8 mouse cellular contexts compared by ENCODE assay signal in the genomic region with DNA sequence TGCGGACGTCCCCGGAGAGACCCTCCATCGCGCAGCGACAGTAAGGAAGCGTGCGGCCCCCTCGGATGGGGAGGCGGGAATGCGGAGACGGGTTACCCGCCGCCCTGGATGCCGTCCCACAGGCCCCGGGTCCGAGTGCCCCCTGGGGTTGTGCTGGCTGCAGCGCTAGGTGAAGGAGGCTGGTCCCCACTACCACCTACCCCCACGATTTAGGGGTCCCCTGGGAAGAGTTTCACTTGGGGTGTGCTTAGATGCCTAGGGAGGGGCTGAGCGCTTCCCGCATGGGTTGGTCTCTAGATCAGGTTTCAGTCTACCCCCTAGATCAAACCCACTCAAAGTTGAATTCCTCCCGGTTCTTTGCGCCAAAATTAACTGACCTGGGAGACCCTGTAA. TPM values are rescaled to one million over a fixed set of nuclear protein-coding genes. Genes with fewer than 3 reads are reported as not detected.
A peak's percentile ranks its signal among the peaks of the same experiment; 100 is the strongest.
DNase-seq lines count a peak whose midpoint lies in the region; ATAC-seq and TF ChIP-seq lines count a peak whose summit lies in the region.

No protein-coding gene starts in this region.

- H3K4me3 ChIP-seq in heart, postnatal 0 days (ENCODE audit: low read depth, low read length) = peak overlapping the region; percentile 75
- H3K4me3 ChIP-seq in hindbrain, embryonic 11.5 days (ENCODE audit: low read depth, low read length) = peak overlapping the region; percentile 83
- H3K4me3 ChIP-seq in midbrain, embryonic 12.5 days = peak overlapping the region; percentile 74

- peaks cover 19% of the 10 kb centered on the region; the same call in 1 of the 2 replicates for H3K36me3 ChIP-seq in heart, postnatal 0 days (replicated peaks; ENCODE audit: control insufficient read depth, insufficient read depth, low read length)
- H3K36me3 ChIP-seq in hindbrain, embryonic 11.5 days (ENCODE audit: control insufficient read depth, insufficient read depth, low read length) = no peaks in the 10 kb centered on the region
- peaks cover 23% of the 10 kb centered on the region for H3K36me3 ChIP-seq in midbrain, embryonic 12.5 days

- no peak for TF ChIP-seq EP300 in heart, postnatal 0 days (IDR thresholded peaks at IDR 0.05; ENCODE audit: low read depth)

- H3K27me3 ChIP-seq in heart, postnatal 0 days (ENCODE audit: control insufficient read depth, insufficient read depth, low read length) = no peaks in the 10 kb centered on the region
- no peaks in the 10 kb centered on the region for H3K27me3 ChIP-seq in hindbrain, embryonic 11.5 days (ENCODE audit: control insufficient read depth, insufficient read depth, low read length)
- H3K27me3 ChIP-seq in midbrain, embryonic 12.5 days = no peaks in the 10 kb centered on the region; the same call in 1 of the 2 replicates

- H3K9me3 ChIP-seq in heart, postnatal 0 days (replicated peaks; ENCODE audit: control insufficient read depth, low read length) = no peaks in the 10 kb centered on the region
- H3K9me3 ChIP-seq in hindbrain, embryonic 11.5 days (ENCODE audit: control insufficient read depth, low read length) = no peaks in the 10 kb centered on the region
- no peaks in the 10 kb centered on the region for H3K9me3 ChIP-seq in midbrain, embryonic 12.5 days

- H3K27ac ChIP-seq in heart, postnatal 0 days (ENCODE audit: low read depth) = peak overlapping the region; percentile 47
- H3K27ac ChIP-seq in hindbrain, embryonic 11.5 days (ENCODE audit: low read depth, low read length) = peak overlapping the region; percentile 78
- peak overlapping the region; percentile 71 for H3K27ac ChIP-seq in midbrain, embryonic 12.5 days (replicated peaks)

- WGBS in heart, postnatal 0 days = 1% methylated on average over 23 of the region's 23 CpGs
- WGBS in hindbrain, embryonic 11.5 days = 0% methylated on average over 23 of the region's 23 CpGs
- WGBS in midbrain, embryonic 12.5 days = under 1% methylated on average over 23 of the region's 23 CpGs

- H3K4me1 ChIP-seq in heart, postnatal 0 days (ENCODE audit: control insufficient read depth, insufficient read depth) = peaks cover 14% of the 10 kb centered on the region
- peaks cover 5% of the 10 kb centered on the region; the same call in 1 of the 2 replicates for H3K4me1 ChIP-seq in hindbrain, embryonic 11.5 days (replicated peaks; ENCODE audit: control insufficient read depth, insufficient read depth, low read length)
- peaks cover 10% of the 10 kb centered on the region for H3K4me1 ChIP-seq in midbrain, embryonic 12.5 days

- ATAC-seq in heart, postnatal 0 days (ENCODE audit: insufficient read depth, low read depth) = peak; percentile 38
- no peak for ATAC-seq in hindbrain, embryonic 11.5 days (ENCODE audit: low FRiP score)
- ATAC-seq in midbrain, embryonic 12.5 days (ENCODE audit: low FRiP score, low read depth) = no peak

- peak overlapping the region; percentile 69 for H3K9ac ChIP-seq in heart, postnatal 0 days (replicated peaks; ENCODE audit: low read depth, low read length)
- peak overlapping the region; percentile 87 for H3K9ac ChIP-seq in hindbrain, embryonic 11.5 days (ENCODE audit: low read depth, low read length)
- H3K9ac ChIP-seq in midbrain, embryonic 12.5 days (replicated peaks) = peak overlapping the region; percentile 78

- H3K4me2 ChIP-seq in heart, postnatal 0 days (ENCODE audit: low read depth, low read length) = peak overlapping the region; percentile 97
- peak overlapping the region; percentile 90 for H3K4me2 ChIP-seq in hindbrain, embryonic 11.5 days (replicated peaks; ENCODE audit: low read depth, low read length)
- peak overlapping the region; percentile 67 for H3K4me2 ChIP-seq in midbrain, embryonic 12.5 days (replicated peaks)

- intact Hi-C loops in heart, postnatal 25 days (cut with DNase I) = loop anchor here (10.0 kb wide), 1 partner anchor 821 kb away; no protein-coding TSS in a partner anchor

- TF ChIP-seq CTCF in heart, postnatal 0 days (IDR thresholded peaks at IDR 0.05; ENCODE audit: low read depth) = no peak

- DNase-seq in heart, postnatal 0 days (ENCODE audit: low spot score) = no peak
- DNase-seq in heart, postnatal 25 days (ENCODE audit: low spot score) = no peak
- DNase-seq in Muller cell, postnatal 12 days (ENCODE audit: inconsistent ontology term) = peak; percentile 24
- DNase-seq in hindbrain, embryonic 11.5 days (ENCODE audit: low spot score) = no peak
- no peak for DNase-seq in gastrocnemius, postnatal 10 days
- DNase-seq in adrenal gland, postnatal 25 days = no peak
- no peak for DNase-seq in urinary bladder, postnatal 10 days (ENCODE audit: low spot score)

RNA-seq across cellular contexts. Expression of a gene that starts 0.4 kb away (rescaled TPM):
- total RNA-seq in heart, postnatal 0 days (2014; rRNA removed; ENCODE audit: low replicate concordance) = 6.1 and 17.1 TPM in 2 replicates
- 3.7 and 4.7 TPM in 2 replicates for polyA plus RNA-seq in heart, postnatal 0 days (2015; fragmentation: Nextera tagmentation; extraction: Ambion mirVana)
- 1 to 10 TPM in 1 of 2 experiments, under 1 TPM in 1; 0.59 to 1.9 TPM for total RNA-seq in heart, postnatal 25 days (2021)
- 28.6 and 30.8 TPM in 2 replicates for polyA plus RNA-seq in hindbrain, embryonic 11.5 days (2014; fragmentation: Nextera tagmentation; extraction: Ambion mirVana)
- 34.8 and 35.4 TPM in 2 replicates for polyA plus RNA-seq in midbrain, embryonic 12.5 days (2016; fragmentation: Nextera tagmentation; extraction: Ambion mirVana)
- 1 to 10 TPM; 2.9 to 4.6 TPM for total RNA-seq in gastrocnemius, postnatal 10 days (2021)
- 2.8 and 2.9 TPM in 2 replicates for total RNA-seq in adrenal gland, postnatal 25 days (2021)
